Mouse (Mus musculus) heart, embryonic 10.5 days (tissue): ENCODE measurements at regions not wholly inside any gene's neighbourhood (a gene's known extent, or its start where the extent isn't known, plus 50 kb on each side); places are given as distances from the start of the nearest gene placed in this dataset.

Experiments
- DNase-seq: peaks from one replicate; pipeline ENCODE4 v3.0.0-alpha.2; 2017; ENCODE audit warnings: low spot score
- H3K27ac ChIP-seq: fragments of 300-500 bp; sonication (generic); 2 replicates; pipeline ENCODE4 v1.5.1; 2016; ENCODE audit warnings: mild to moderate bottlenecking
- H3K27me3 ChIP-seq: fragments of 300-500 bp; sonication (generic); 2 replicates; pipeline ENCODE4 v1.6.1; 2016; ENCODE audit warnings: mild to moderate bottlenecking; ENCODE audit not compliant: poor library complexity, insufficient read depth, severe bottlenecking
- H3K36me3 ChIP-seq: fragments of 300-500 bp; sonication (generic); 2 replicates; pipeline ENCODE4 v1.6.1; 2016; ENCODE audit warnings: mild to moderate bottlenecking, moderate library complexity
- H3K4me1 ChIP-seq: fragments of 300-500 bp; sonication (generic); 2 replicates; pipeline ENCODE4 v1.6.1; 2016; ENCODE audit warnings: mild to moderate bottlenecking
- H3K4me3 ChIP-seq: fragments of 300-500 bp; sonication (generic); 2 replicates; pipeline ENCODE4 v1.5.1; 2016; ENCODE audit warnings: mild to moderate bottlenecking, moderate library complexity
- H3K9me3 ChIP-seq: fragments of 300-500 bp; sonication (generic); 2 replicates; pipeline ENCODE4 v1.6.1; 2016; ENCODE audit warnings: mild to moderate bottlenecking, moderate library complexity
- WGBS: fragments of 180-500 bp; shearing (Covaris S2); methylation state at CpG from one replicate; pipeline ENCODE4 v1.1.7; 2016; 5-methylcytosine and 5-hydroxymethylcytosine counted together

GRCm38 (mm10) chrX:142616189-142616872 lies 64.9 kb upstream of the Tmem164 start:
- WGBS = 82% methylated on average over 11 of the region's 11 CpGs
- no peaks in the 10 kb centered on the region for H3K9me3 ChIP-seq
- no peaks in the 10 kb centered on the region for H3K4me1 ChIP-seq
- H3K36me3 ChIP-seq = no peaks in the 10 kb centered on the region
- H3K4me3 ChIP-seq = no peak overlapping the region
- DNase-seq = no peak
- H3K27me3 ChIP-seq = no peaks in the 10 kb centered on the region
- no peak overlapping the region for H3K27ac ChIP-seq

- Histone ChIP-seq H3K9me3 (no peaks in the 10 kb centered on the region), H3K27me3 (no peaks in the 10 kb centered on the region), H3K4me1 (no peaks in the 10 kb centered on the region), H3K4me3 (no peak overlapping the region), H3K27ac (no peak overlapping the region), H3K36me3 (no peaks in the 10 kb centered on the region)
- 50% methylated on average over 1 of the region's 1 CpGs for WGBS
- no peak for DNase-seq
These were observed 62.8 kb upstream of the Tmem164 start for GRCm38 (mm10) chrX:142618389-142618788.

- H3K4me3 ChIP-seq = no peak overlapping the region
- H3K9me3 ChIP-seq = no peaks in the 10 kb centered on the region
- no peak overlapping the region for H3K27ac ChIP-seq
- no peaks in the 10 kb centered on the region for H3K4me1 ChIP-seq
- no peaks in the 10 kb centered on the region for H3K27me3 ChIP-seq
- H3K36me3 ChIP-seq = no peaks in the 10 kb centered on the region
- DNase-seq = no peak
- WGBS = 42% methylated on average over 2 of the region's 2 CpGs
These were observed 57.8 kb upstream of the Tmem164 start for GRCm38 (mm10) chrX:142623359-142623758.

DNA sequence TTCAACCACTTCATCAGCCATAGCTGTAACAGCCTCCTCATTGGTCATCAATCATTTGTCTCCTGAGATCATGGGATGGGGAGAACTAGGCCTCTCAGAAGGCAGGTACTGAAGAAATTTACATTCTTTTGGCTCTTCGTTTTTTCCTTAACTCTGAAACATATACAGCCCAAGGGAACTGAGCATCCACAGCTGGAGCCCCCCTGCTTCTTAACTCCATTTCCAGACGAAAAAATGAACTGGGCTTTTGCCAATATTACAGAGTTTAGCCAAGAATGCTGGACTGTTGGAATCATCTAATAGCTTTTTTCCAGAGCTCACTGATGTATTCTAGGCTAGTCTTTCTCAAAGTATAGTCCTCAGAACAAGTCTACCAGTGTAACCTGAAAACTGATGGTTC lies 57.3 kb upstream of the Tmem164 start:
- Histone ChIP-seq H3K36me3 (no peaks in the 10 kb centered on the region), H3K4me3 (no peak overlapping the region), H3K27ac (no peak overlapping the region), H3K9me3 (no peaks in the 10 kb centered on the region), H3K4me1 (no peaks in the 10 kb centered on the region), H3K27me3 (no peaks in the 10 kb centered on the region)
- WGBS = 45% methylated on average over 2 of the region's 2 CpGs
- DNase-seq = no peak
